Mouse (Mus musculus): ENCODE results near the gene Tbc1d19.

Gene Tbc1d19

GRCm38 (mm10) chr5:53809115-53809991 lies at the start of gene Tbc1d19:
Tbc1d19 (plus strand) TSS chr5:53809606.
- peak; percentile 75 to 84 for DNase-seq (ENCODE audit: low spot score in 2 of 2)

DNA sequence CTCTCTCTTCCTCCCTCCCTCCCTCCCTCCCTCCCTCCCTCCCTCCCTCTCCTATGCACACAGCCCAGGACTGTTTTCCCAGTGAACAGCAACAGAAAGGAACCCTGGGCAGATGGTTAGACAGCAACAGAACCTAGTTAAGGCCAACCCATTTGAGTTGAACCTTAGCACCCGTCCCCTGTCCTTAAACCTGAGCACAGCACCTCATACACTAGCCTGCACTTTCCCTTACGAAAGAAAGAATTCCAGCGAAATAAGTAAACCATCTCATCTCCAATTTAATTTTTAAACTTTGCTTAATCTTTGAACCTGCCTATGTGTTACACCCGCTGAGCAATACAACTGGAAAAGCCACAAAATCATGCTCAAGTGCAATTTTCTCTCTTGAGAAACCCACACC lies 49.5 kb upstream of the Tbc1d19 start:
- no peak for DNase-seq (ENCODE audit: low spot score in 2 of 2)

GRCm38 (mm10) chr5:53760914-53761313 lies 48.5 kb upstream of the Tbc1d19 start:
- DNase-seq (ENCODE audit: low spot score in 2 of 2) = no peak

- no peak for DNase-seq (ENCODE audit: low spot score in 2 of 2)
Observed at GRCm38 (mm10) chr5:53761346-53761745, 48.1 kb upstream of the Tbc1d19 start.

- DNase-seq (ENCODE audit: low spot score in 2 of 2) = no peak
Observed at GRCm38 (mm10) chr5:53784818-53785520, 24.4 kb upstream of the Tbc1d19 start.

DNA sequence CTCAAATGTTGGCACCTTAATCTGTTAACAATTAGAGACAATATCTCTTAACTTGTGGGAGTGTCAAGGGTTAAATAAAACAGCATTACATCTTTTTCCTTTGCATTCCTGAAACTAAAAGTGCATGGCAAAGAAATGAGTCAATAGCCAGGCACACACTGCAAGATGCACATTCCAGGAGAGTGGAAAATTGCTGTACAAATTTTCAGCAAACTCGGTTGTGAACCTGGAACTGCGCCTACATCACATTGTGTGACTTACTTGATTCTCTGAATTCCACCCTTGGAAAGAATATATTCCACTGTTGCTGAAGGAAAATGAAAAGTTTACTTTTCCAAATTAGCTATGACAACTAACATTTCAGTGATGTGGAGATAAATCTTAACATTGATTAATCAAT lies 8.0 kb upstream of the Tbc1d19 start:
- DNase-seq (ENCODE audit: low spot score in 2 of 2) = no peak

DNA sequence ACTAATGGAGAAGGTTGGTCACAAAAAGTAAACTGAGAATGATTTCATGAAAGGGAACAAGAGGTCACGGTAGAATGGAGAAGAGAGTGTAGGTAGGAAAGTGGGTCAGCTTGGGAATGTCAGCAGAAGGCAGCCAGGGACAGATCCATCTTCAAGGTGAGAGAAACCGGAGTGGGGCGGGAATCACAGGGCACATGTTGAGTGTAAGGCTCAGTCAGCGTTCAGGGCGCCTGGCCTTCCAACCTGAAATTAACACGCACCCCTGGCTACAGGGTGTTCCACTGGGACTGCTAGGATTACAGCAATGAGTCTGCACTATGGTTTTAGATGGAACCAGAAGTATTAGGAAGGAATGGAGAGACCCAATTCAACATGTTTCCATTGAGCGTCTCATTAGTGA lies 10.3 kb downstream of the Tbc1d19 start:
- no peak for DNase-seq (ENCODE audit: low spot score in 2 of 2)

- no peak for DNase-seq (ENCODE audit: low spot score in 2 of 2)
Observed at GRCm38 (mm10) chr5:53825886-53826285, 16.5 kb downstream of the Tbc1d19 start.

GRCm38 (mm10) chr5:53834489-53834888 lies 25.1 kb downstream of the Tbc1d19 start:
- no peak for DNase-seq (ENCODE audit: low spot score in 2 of 2)

DNA sequence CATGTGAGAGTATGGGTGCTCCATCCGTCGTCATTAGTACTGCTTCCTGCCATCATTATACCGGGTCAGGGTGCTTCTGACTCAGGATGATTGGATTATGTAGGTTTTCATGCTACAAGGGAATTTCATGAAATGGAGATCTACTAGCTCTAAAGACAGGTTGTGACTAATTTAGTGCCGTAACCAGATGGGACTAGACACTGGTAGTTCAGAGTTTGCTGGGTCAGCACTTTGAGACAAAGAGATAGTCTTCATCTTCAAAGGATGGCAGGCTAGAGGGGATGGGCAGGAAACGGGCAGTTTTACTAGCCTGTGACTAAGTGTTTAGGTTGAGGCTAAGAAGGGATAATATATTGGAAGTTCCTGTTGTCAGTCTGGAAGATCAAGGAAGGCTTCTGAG lies 31.9 kb downstream of the Tbc1d19 start:
- DNase-seq (ENCODE audit: low spot score in 2 of 2) = no peak

DNA sequence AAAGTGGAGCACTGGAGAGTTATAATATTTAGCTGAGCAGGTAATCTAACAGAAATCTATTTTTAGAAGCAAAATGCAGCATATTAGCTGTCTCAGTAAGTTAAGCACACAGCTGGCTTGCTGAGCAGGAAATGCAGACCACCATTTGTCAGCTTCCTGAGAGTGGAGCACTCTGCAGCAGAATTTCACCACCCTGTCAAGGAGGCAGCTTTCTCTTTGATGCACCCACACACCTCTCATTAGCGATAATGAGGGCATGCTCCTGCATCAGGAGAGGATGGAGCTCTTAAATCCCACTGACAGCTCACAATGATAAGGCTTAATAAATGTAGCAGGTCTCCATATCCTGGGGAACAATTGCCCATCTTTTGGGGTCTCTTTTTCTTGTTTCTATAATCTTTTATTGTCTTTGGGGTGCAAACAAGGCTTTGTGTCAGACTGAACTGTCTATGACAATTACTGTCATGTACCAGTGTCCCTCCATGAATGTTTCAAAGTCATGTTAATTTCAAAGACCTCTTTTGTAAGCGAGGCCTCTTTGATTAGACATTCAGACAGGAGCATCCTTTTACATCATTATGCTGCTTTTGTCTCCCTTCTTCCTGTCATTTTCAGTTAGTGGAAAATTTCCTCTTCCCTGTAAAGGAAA lies 39.0 kb downstream of the Tbc1d19 start:
- DNase-seq (ENCODE audit: low spot score in 2 of 2) = no peak

DNA sequence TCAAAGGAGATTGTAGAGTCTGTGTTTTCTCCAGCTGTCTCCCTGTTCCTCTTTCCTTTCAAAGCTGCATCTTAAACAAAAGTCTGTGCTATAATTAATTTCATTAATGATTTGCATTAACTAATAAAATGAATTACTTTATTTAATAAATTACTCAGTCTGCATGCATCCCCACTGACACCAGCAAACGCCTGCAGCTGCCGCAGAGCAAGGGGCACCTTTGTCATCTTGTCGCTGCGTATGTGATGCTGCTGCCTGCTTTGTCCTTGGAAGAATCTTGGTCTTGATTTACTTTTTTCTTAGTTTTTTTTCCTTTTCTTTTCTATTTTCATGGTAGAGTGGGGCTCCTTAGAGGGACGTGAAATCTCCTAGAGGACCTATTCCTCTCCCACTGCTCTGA lies 43.2 kb downstream of the Tbc1d19 start:
- no peak for DNase-seq (ENCODE audit: low spot score in 2 of 2)

- DNase-seq (ENCODE audit: low spot score in 2 of 2) = no peak
Observed at GRCm38 (mm10) chr5:53854561-53854960, 45.2 kb downstream of the Tbc1d19 start.

- DNase-seq (ENCODE audit: low spot score in 2 of 2) = no peak
Observed at GRCm38 (mm10) chr5:53856011-53856410, 46.6 kb downstream of the Tbc1d19 start.

- DNase-seq (ENCODE audit: low spot score in 2 of 2) = no peak
Observed at GRCm38 (mm10) chr5:53865146-53865545, 55.7 kb downstream of the Tbc1d19 start.

- no peak for DNase-seq (ENCODE audit: low spot score in 2 of 2)
Observed at GRCm38 (mm10) chr5:53865991-53866390, 56.6 kb downstream of the Tbc1d19 start.

GRCm38 (mm10) chr5:53871665-53872312 lies 62.4 kb downstream of the Tbc1d19 start:
- DNase-seq (ENCODE audit: low spot score in 2 of 2) = peak in 1 of 2 experiments; percentile 60

DNA sequence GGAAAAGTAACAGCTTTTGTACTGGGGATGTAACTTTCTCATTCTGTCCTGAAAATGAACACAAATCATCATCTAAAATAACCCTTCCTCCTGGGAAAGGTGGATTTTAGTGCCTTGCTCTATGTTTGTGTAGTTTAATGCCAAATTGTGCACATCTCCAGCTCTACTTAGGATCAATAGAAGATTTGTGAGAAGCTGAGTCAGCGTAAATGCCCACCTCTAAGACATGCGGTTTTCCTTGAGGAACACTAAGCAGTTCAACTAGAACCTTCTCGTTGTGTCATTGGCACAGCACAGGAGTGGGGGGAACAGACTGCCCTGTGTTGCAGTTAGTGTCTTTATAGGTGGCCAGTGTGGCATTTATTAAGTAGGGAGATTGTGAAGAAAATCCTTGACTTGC lies 65.6 kb downstream of the Tbc1d19 start:
- no peak for DNase-seq (ENCODE audit: low spot score in 2 of 2)

- DNase-seq (ENCODE audit: low spot score in 2 of 2) = no peak
Observed at GRCm38 (mm10) chr5:53880724-53881123, 71.3 kb downstream of the Tbc1d19 start.

DNA sequence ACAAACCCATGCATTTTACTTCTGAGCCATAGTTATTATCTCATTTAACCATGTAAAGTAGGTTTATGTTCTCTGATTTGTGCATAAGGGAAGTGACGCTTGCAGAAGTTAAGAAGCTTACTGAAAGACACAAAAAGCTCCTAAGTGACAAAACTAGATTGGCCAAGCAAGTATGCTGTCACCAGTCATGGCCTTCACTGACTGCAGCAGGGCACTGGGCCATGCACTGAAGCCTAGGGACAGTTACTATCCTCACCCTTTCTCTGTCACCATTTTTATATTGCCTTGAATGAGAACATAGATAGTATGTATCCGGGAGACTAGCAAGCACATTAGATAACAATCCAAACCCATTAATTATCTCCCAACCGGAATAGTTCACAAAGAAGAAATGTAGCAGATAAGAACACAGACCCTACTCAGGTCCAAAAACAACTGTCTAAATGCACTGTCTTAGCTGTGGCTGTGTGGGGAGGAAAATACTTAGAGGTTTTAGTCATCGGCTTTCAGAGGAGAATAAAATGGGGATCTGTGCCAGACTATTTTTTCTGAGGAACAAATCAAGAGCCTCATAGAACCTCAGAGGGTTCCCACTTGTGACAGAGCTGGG lies 72.1 kb downstream of the Tbc1d19 start:
- no peak for DNase-seq (ENCODE audit: low spot score in 2 of 2)

- no peak for DNase-seq (ENCODE audit: low spot score in 2 of 2)
Observed at GRCm38 (mm10) chr5:53901406-53901805, 92.0 kb downstream of the Tbc1d19 start.

- no peak for DNase-seq (ENCODE audit: low spot score in 2 of 2)
Observed at GRCm38 (mm10) chr5:53902757-53903156, 93.4 kb downstream of the Tbc1d19 start.

All from frontal cortex, postnatal 10 days (tissue).